Mouse (Mus musculus): Measurements from ENCODE around the gene Gm11172. TPM values are rescaled to one million over a fixed set of nuclear protein-coding genes. Genes with fewer than 3 reads are reported as not detected.

Gene Gm11172
- total and polyA plus RNA-seq, 2 experiments from 2014 or later, result not detected

DNA sequence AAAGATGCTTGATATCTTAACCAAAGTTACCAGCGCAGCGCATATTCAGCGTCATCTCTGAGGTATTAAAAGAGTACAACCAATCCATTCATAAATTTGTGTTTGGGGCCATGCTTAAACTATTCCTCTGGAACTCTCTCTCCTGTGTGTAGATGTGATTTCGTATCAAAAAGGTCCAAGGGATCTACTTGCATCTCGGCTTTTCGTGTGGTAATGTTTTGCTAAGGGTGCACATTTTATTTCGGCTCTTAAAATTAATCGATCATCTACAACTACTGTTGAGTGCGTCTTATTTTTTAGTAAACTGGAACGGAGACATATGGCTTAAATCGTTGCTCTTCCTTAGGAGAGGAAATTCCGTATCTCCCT lies 21.8 kb downstream of the Gm11172 start:
- ATAC-seq (ENCODE audit: low FRiP score) (no peak), DNase-seq (ENCODE audit: low spot score) (no peak)
- WGBS, result 9% methylated on average over 12 of the region's 12 CpGs
- Histone ChIP-seq H3K27me3 (ENCODE audit: insufficient read depth, low read length) (0 out of 2 replicates have a peak, but pooled peaks cover 4% of the 10 kb centered on the region), H3K27ac (ENCODE audit: low read depth, low read length) (no peak overlapping the region), H3K4me1 (ENCODE audit: insufficient read depth, low read length) (no peaks in the 10 kb centered on the region; the same call in 1 of the 2 replicates), H3K9ac (replicated peaks; ENCODE audit: low read length, poor library complexity, severe bottlenecking) (no peak overlapping the region), H3K4me3 (ENCODE audit: low read depth, low read length) (peak overlapping the region; percentile 74), H3K4me2 (ENCODE audit: low read depth, low read length, poor library complexity, severe bottlenecking) (peak overlapping the region; percentile 99), H3K36me3 (ENCODE audit: insufficient read depth, low read length) (no peaks in the 10 kb centered on the region), H3K9me3 (ENCODE audit: low read length) (no peaks in the 10 kb centered on the region)
- no peak for TF ChIP-seq CTCF (IDR thresholded peaks at IDR 0.05)

DNA sequence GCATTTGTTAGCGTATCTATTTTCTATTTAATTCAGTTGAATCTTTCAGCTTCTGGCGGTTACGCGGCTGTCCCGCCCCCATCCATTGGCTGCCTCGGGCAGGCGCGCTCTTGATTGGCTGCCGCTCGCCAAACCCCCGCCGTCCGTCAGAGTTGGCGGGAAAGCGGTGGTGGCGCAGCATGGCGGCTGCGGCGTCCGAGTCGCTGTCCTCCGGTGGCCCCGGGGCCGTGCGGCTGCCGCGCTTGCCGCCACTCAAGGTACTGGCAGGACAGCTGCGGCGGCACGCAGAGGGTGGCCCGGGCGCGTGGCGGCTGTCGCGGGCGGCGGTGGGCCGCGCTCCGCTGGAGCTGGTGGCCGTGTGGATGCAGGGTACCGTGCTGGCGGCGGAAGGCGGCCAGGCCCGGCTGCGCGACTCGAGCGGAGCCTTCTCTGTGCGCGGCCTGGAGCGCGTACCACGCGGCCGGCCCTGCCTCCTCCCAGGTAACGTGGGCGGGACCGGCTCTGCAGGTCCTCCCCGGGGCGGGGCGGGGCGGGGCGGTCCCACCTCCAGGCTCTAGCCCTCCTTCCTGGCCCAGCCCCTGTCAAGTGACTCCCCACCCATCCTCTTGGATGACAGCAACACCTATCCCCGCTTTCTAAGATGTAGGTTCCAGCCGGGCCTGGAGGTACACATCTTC lies 22.3 kb downstream of the Gm11172 start, which contains the start of gene Rmi2:
Gene Rmi2 (plus strand): TSS at position 149 of the 677 bp plus-strand sequence.
- H3K27ac ChIP-seq (ENCODE audit: low read depth, low read length), result no peak within 1 kb of the TSS
- TF ChIP-seq CTCF (IDR thresholded peaks at IDR 0.05), result no peak
- no peaks in the 10 kb centered on the region for H3K36me3 ChIP-seq (ENCODE audit: insufficient read depth, low read length)
- no peaks in the 10 kb centered on the region for H3K9me3 ChIP-seq (ENCODE audit: low read length)
- no peaks in the 10 kb centered on the region; the same call in 1 of the 2 replicates for H3K4me1 ChIP-seq (ENCODE audit: insufficient read depth, low read length)
- H3K4me2 ChIP-seq (ENCODE audit: low read depth, low read length, poor library complexity, severe bottlenecking), result peak within 1 kb of the TSS; percentile 99
- WGBS, result 4% methylated on average over 56 of the region's 69 CpGs
- H3K4me3 ChIP-seq (ENCODE audit: low read depth, low read length), result peak within 1 kb of the TSS; percentile 74
- ATAC-seq (ENCODE audit: low FRiP score), result peak; percentile 92
- peak within 1 kb of the TSS; percentile 46; the same call in 1 of the 2 replicates for H3K9ac ChIP-seq (replicated peaks; ENCODE audit: low read length, poor library complexity, severe bottlenecking)
- H3K27me3 ChIP-seq (ENCODE audit: insufficient read depth, low read length), result 0 out of 2 replicates have a peak, but pooled peaks cover 4% of the 10 kb centered on the region
- peak; percentile 83 for DNase-seq (ENCODE audit: low spot score)

GRCm38 (mm10) chr16:10836388-10836787 lies 23.7 kb downstream of the Gm11172 start:
- Histone ChIP-seq H3K9me3 (ENCODE audit: low read length) (no peaks in the 10 kb centered on the region), H3K4me2 (ENCODE audit: low read depth, low read length, poor library complexity, severe bottlenecking) (no peak overlapping the region), H3K36me3 (ENCODE audit: insufficient read depth, low read length) (no peaks in the 10 kb centered on the region), H3K27ac (ENCODE audit: low read depth, low read length) (no peak overlapping the region), H3K4me1 (ENCODE audit: insufficient read depth, low read length) (no peaks in the 10 kb centered on the region; the same call in 1 of the 2 replicates), H3K4me3 (ENCODE audit: low read depth, low read length) (no peak overlapping the region), H3K9ac (replicated peaks; ENCODE audit: low read length, poor library complexity, severe bottlenecking) (no peak overlapping the region), H3K27me3 (ENCODE audit: insufficient read depth, low read length) (0 out of 2 replicates have a peak, but pooled peaks cover 4% of the 10 kb centered on the region)
- no peak for TF ChIP-seq CTCF (IDR thresholded peaks at IDR 0.05)
- WGBS, result 96% methylated on average over 3 of the region's 3 CpGs
- DNase-seq (ENCODE audit: low spot score), result no peak
- no peak for ATAC-seq (ENCODE audit: low FRiP score)

DNA sequence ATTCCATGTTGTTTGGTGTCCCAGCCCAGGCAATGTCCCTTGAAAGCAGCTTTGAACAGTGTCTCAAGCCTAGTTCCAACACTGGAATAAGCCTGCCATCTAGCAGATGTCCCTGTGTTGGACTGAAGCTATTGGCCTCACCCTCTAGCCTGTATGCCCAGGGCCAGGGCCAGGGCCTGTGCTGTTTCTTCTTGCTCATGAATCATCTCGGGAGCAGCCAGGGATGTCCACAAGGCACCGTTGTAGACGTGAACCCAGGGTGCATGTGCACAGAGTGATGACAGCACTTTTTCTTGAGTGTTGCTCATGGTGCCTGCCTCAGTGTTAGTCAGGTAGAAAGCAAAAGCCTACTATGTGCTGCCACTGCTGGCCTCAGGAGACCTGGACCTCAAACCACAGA lies 24.5 kb downstream of the Gm11172 start:
- no peak overlapping the region for H3K4me2 ChIP-seq (ENCODE audit: low read depth, low read length, poor library complexity, severe bottlenecking)
- H3K9me3 ChIP-seq (ENCODE audit: low read length), result no peaks in the 10 kb centered on the region
- WGBS, result 93% methylated on average over 3 of the region's 3 CpGs
- 0 out of 2 replicates have a peak, but pooled peaks cover 4% of the 10 kb centered on the region for H3K27me3 ChIP-seq (ENCODE audit: insufficient read depth, low read length)
- no peaks in the 10 kb centered on the region for H3K36me3 ChIP-seq (ENCODE audit: insufficient read depth, low read length)
- H3K9ac ChIP-seq (replicated peaks; ENCODE audit: low read length, poor library complexity, severe bottlenecking), result no peak overlapping the region
- TF ChIP-seq CTCF (IDR thresholded peaks at IDR 0.05), result no peak
- ATAC-seq (ENCODE audit: low FRiP score), result no peak
- no peak for DNase-seq (ENCODE audit: low spot score)
- H3K4me1 ChIP-seq (ENCODE audit: insufficient read depth, low read length), result no peaks in the 10 kb centered on the region; the same call in 1 of the 2 replicates
- H3K27ac ChIP-seq (ENCODE audit: low read depth, low read length), result no peak overlapping the region
- H3K4me3 ChIP-seq (ENCODE audit: low read depth, low read length), result no peak overlapping the region

- 87% methylated on average over 1 of the region's 1 CpGs for WGBS
- Histone ChIP-seq H3K9me3 (ENCODE audit: low read length) (no peaks in the 10 kb centered on the region), H3K27me3 (ENCODE audit: insufficient read depth, low read length) (0 out of 2 replicates have a peak, but pooled peaks cover 4% of the 10 kb centered on the region), H3K36me3 (ENCODE audit: insufficient read depth, low read length) (no peaks in the 10 kb centered on the region), H3K27ac (ENCODE audit: low read depth, low read length) (no peak overlapping the region), H3K4me2 (ENCODE audit: low read depth, low read length, poor library complexity, severe bottlenecking) (no peak overlapping the region), H3K4me3 (ENCODE audit: low read depth, low read length) (no peak overlapping the region), H3K9ac (replicated peaks; ENCODE audit: low read length, poor library complexity, severe bottlenecking) (no peak overlapping the region), H3K4me1 (ENCODE audit: insufficient read depth, low read length) (no peaks in the 10 kb centered on the region; the same call in 1 of the 2 replicates)
- no peak for DNase-seq (ENCODE audit: low spot score)
- no peak for TF ChIP-seq CTCF (IDR thresholded peaks at IDR 0.05)
- ATAC-seq (ENCODE audit: low FRiP score), result no peak
Measured at GRCm38 (mm10) chr16:10837903-10838302, 25.2 kb downstream of the Gm11172 start.

Measured in midbrain, postnatal 0 days (tissue).